Mouse (Mus musculus): ENCODE data around the gene Commd1.

The Commd1 gene

GRCm38 (mm10) chr11:22990393-22991126 lies 8.4 kb upstream of the Commd1 start, which contains the start of gene Cct4:
TSS of gene Cct4 (plus strand) at chr11:22990519.
- in situ Hi-C loops (cut with MboI, MseI) = no loop called here

GRCm38 (mm10) chr11:22989786-22990185 lies 7.6 kb upstream of the Commd1 start:
- in situ Hi-C loops (cut with MboI, MseI) = no loop called here

GRCm38 (mm10) chr11:22987357-22987756 lies 5.2 kb upstream of the Commd1 start:
- in situ Hi-C loops (cut with MboI, MseI) = no loop called here

GRCm38 (mm10) chr11:22985510-22985909 lies 3.3 kb upstream of the Commd1 start:
- in situ Hi-C loops (cut with MboI, MseI) = no loop called here

GRCm38 (mm10) chr11:22982846-22983245 lies 664 bp upstream of the Commd1 start:
- in situ Hi-C loops (cut with MboI, MseI) = no loop called here

GRCm38 (mm10) chr11:22981543-22981950 lies 635 bp downstream of the Commd1 start:
- in situ Hi-C loops (cut with MboI, MseI) = no loop called here

- in situ Hi-C loops (cut with MboI, MseI) = no loop called here
Measured at GRCm38 (mm10) chr11:22981041-22981440, 1.1 kb downstream of the Commd1 start.

- in situ Hi-C loops (cut with MboI, MseI) = loop anchor here in 1 of 2 experiments (10.0 kb wide), 1 partner anchor 1226 kb away; no protein-coding TSS in a partner anchor
Measured at GRCm38 (mm10) chr11:22979221-22979620, 3.0 kb downstream of the Commd1 start.

- in situ Hi-C loops (cut with MboI, MseI) = loop anchor here in 1 of 2 experiments (10.0 kb wide), 1 partner anchor 1226 kb away; no protein-coding TSS in a partner anchor
Measured at GRCm38 (mm10) chr11:22978711-22979110, 3.5 kb downstream of the Commd1 start.

- in situ Hi-C loops (cut with MboI, MseI) = loop anchor here in 1 of 2 experiments (10.0 kb wide), 1 partner anchor 1227 kb away; no protein-coding TSS in a partner anchor
Measured at GRCm38 (mm10) chr11:22978215-22978614, 4.0 kb downstream of the Commd1 start.

- in situ Hi-C loops (cut with MboI, MseI) = loop anchor here in 1 of 2 experiments (10.0 kb wide), 1 partner anchor 1231 kb away; no protein-coding TSS in a partner anchor
Measured at GRCm38 (mm10) chr11:22973599-22973998, 8.6 kb downstream of the Commd1 start.

- in situ Hi-C loops (cut with MboI, MseI) = loop anchor here in 1 of 2 experiments (10.0 kb wide), 1 partner anchor 1232 kb away; no protein-coding TSS in a partner anchor
Measured at GRCm38 (mm10) chr11:22972746-22973526, 9.2 kb downstream of the Commd1 start.

GRCm38 (mm10) chr11:22971835-22972709 lies 10.1 kb downstream of the Commd1 start, which contains the start of gene Zrsr1:
TSS of gene Zrsr1 (plus strand) at chr11:22972005.
- in situ Hi-C loops (cut with MboI, MseI) = loop anchor here in 1 of 2 experiments (10.0 kb wide), 1 partner anchor 1233 kb away; no protein-coding TSS in a partner anchor

- in situ Hi-C loops (cut with MboI, MseI) = loop anchor here in 1 of 2 experiments (10.0 kb wide), 1 partner anchor 1234 kb away; no protein-coding TSS in a partner anchor
Measured at GRCm38 (mm10) chr11:22970546-22970945, 11.6 kb downstream of the Commd1 start.

GRCm38 (mm10) chr11:22969486-22969885 lies 12.7 kb downstream of the Commd1 start:
- in situ Hi-C loops (cut with MboI, MseI) = no loop called here

GRCm38 (mm10) chr11:22965503-22965902 lies 16.7 kb downstream of the Commd1 start:
- in situ Hi-C loops (cut with MboI, MseI) = no loop called here

- in situ Hi-C loops (cut with MboI, MseI) = no loop called here
Measured at GRCm38 (mm10) chr11:22964401-22964800, 17.8 kb downstream of the Commd1 start.

- in situ Hi-C loops (cut with MboI, MseI) = no loop called here
Measured at GRCm38 (mm10) chr11:22962101-22962500, 20.1 kb downstream of the Commd1 start.

- in situ Hi-C loops (cut with MboI, MseI) = loop anchor here (5.0 kb wide), 3 partner anchors 96 to 326 kb away; partner anchors contain the start of gene B3gnt2 (in 1 of the 2)
Measured at GRCm38 (mm10) chr11:22957791-22958374, 24.3 kb downstream of the Commd1 start.

- in situ Hi-C loops (cut with MboI, MseI) = loop anchor here (5.0 kb wide), 3 partner anchors 95 to 325 kb away; partner anchors contain the start of gene B3gnt2 (in 1 of the 2)
Measured at GRCm38 (mm10) chr11:22956830-22957229, 25.4 kb downstream of the Commd1 start.

All from T-helper 17 cell (primary cell).